Mouse (Mus musculus): ENCODE measurements around the gene Cxcl2. TPM values are rescaled to one million over a fixed set of nuclear protein-coding genes. Genes with fewer than 3 reads are reported as not detected.

The Cxcl2 gene
- polyA plus RNA-seq (2012; rRNA removed), result 0.31 and 0.65 TPM in 2 replicates
- not detected in 2 replicates for polyA plus RNA-seq (2014; fragmentation: Nextera tagmentation; extraction: Ambion mirVana)

GRCm38 (mm10) chr5:90903339-90904020 is at the start of gene Cxcl2:
Cxcl2 (plus strand) TSS chr5:90903871.
- Histone ChIP-seq H3K4me3 (replicated peaks; ENCODE audit: low read length) (peak within 1 kb of the TSS; percentile 29), H3K9ac (ENCODE audit: low read depth, low read length, severe bottlenecking) (no peak within 1 kb of the TSS), H3K36me3 (ENCODE audit: control insufficient read depth, insufficient read depth, low read length) (no peaks in the 10 kb centered on the region), H3K4me2 (replicated peaks; ENCODE audit: low read depth, low read length, severe bottlenecking) (peak within 1 kb of the TSS; percentile 61), H3K4me1 (ENCODE audit: control insufficient read depth, insufficient read depth, low read length) (peaks cover 18% of the 10 kb centered on the region), H3K27ac (replicated peaks; ENCODE audit: low read depth, low read length) (no peak within 1 kb of the TSS), H3K9me3 (ENCODE audit: control insufficient read depth, low read length) (no peaks in the 10 kb centered on the region), H3K27me3 (ENCODE audit: control insufficient read depth, insufficient read depth, low read length) (peaks cover 20% of the 10 kb centered on the region; the same call in 1 of the 2 replicates)
- no peak for DNase-seq (ENCODE audit: low spot score)
- 12% methylated on average over 21 of the region's 22 CpGs for WGBS
- no peak for TF ChIP-seq POLR2A (IDR thresholded peaks at IDR 0.05; ENCODE audit: borderline replicate concordance, extremely low read depth, insufficient read depth, insufficient read length)
- ATAC-seq (ENCODE audit: low FRiP score, low read depth), result no peak

GRCm38 (mm10) chr5:90855308-90856230 is 48.1 kb upstream of the Cxcl2 start:
- Histone ChIP-seq H3K4me2 (replicated peaks; ENCODE audit: low read depth, low read length, severe bottlenecking) (no peak overlapping the region), H3K9ac (ENCODE audit: low read depth, low read length, severe bottlenecking) (no peak overlapping the region), H3K4me1 (ENCODE audit: control insufficient read depth, insufficient read depth, low read length) (no peaks in the 10 kb centered on the region), H3K27ac (replicated peaks; ENCODE audit: low read depth, low read length) (no peak overlapping the region), H3K36me3 (ENCODE audit: control insufficient read depth, insufficient read depth, low read length) (no peaks in the 10 kb centered on the region), H3K9me3 (ENCODE audit: control insufficient read depth, low read length) (no peaks in the 10 kb centered on the region), H3K4me3 (replicated peaks; ENCODE audit: low read length) (no peak overlapping the region), H3K27me3 (ENCODE audit: control insufficient read depth, insufficient read depth, low read length) (no peaks in the 10 kb centered on the region)
- TF ChIP-seq POLR2A (IDR thresholded peaks at IDR 0.05; ENCODE audit: borderline replicate concordance, extremely low read depth, insufficient read depth, insufficient read length), result no peak
- peak; percentile 60 for DNase-seq (ENCODE audit: low spot score)
- ATAC-seq (ENCODE audit: low FRiP score, low read depth), result 0 out of 2 replicates have a peak, but pooled peaks have one; percentile 41
- WGBS, result 55% methylated on average over 7 of the region's 7 CpGs

GRCm38 (mm10) chr5:90857463-90857862 is 46.2 kb upstream of the Cxcl2 start:
- Histone ChIP-seq H3K27me3 (ENCODE audit: control insufficient read depth, insufficient read depth, low read length) (no peaks in the 10 kb centered on the region), H3K36me3 (ENCODE audit: control insufficient read depth, insufficient read depth, low read length) (no peaks in the 10 kb centered on the region), H3K9me3 (ENCODE audit: control insufficient read depth, low read length) (no peaks in the 10 kb centered on the region), H3K4me2 (replicated peaks; ENCODE audit: low read depth, low read length, severe bottlenecking) (no peak overlapping the region), H3K4me1 (ENCODE audit: control insufficient read depth, insufficient read depth, low read length) (no peaks in the 10 kb centered on the region), H3K27ac (replicated peaks; ENCODE audit: low read depth, low read length) (no peak overlapping the region), H3K9ac (ENCODE audit: low read depth, low read length, severe bottlenecking) (no peak overlapping the region), H3K4me3 (replicated peaks; ENCODE audit: low read length) (no peak overlapping the region)
- DNase-seq (ENCODE audit: low spot score), result no peak
- TF ChIP-seq POLR2A (IDR thresholded peaks at IDR 0.05; ENCODE audit: borderline replicate concordance, extremely low read depth, insufficient read depth, insufficient read length), result no peak
- 71% methylated on average over 5 of the region's 5 CpGs for WGBS
- ATAC-seq (ENCODE audit: low FRiP score, low read depth), result no peak

DNA sequence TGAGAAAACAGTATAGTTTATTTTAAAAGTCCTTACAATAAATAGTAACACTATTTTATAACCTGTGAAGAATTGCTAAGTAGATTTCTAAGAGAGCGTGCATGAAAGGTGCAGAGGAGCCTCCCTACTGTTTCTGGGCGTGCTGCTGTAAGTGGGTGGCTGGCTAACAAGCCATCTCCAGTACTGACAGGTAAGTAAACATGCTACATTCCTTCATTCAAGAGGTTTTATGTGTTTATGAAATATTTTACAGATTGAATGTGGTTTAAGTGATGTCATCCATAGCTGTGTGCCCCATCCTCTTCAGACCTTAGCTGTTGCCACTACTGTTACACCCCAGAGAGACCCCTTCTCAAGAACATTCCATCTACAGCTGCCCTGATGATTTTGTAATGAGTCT is 45.2 kb upstream of the Cxcl2 start:
- H3K27me3 ChIP-seq (ENCODE audit: control insufficient read depth, insufficient read depth, low read length), result no peaks in the 10 kb centered on the region
- WGBS, result 84% methylated on average over 2 of the region's 2 CpGs
- ATAC-seq (ENCODE audit: low FRiP score, low read depth), result no peak
- no peaks in the 10 kb centered on the region for H3K9me3 ChIP-seq (ENCODE audit: control insufficient read depth, low read length)
- no peak overlapping the region for H3K4me3 ChIP-seq (replicated peaks; ENCODE audit: low read length)
- no peak for TF ChIP-seq POLR2A (IDR thresholded peaks at IDR 0.05; ENCODE audit: borderline replicate concordance, extremely low read depth, insufficient read depth, insufficient read length)
- no peak overlapping the region for H3K9ac ChIP-seq (ENCODE audit: low read depth, low read length, severe bottlenecking)
- no peaks in the 10 kb centered on the region for H3K4me1 ChIP-seq (ENCODE audit: control insufficient read depth, insufficient read depth, low read length)
- DNase-seq (ENCODE audit: low spot score), result no peak
- H3K27ac ChIP-seq (replicated peaks; ENCODE audit: low read depth, low read length), result no peak overlapping the region
- no peaks in the 10 kb centered on the region for H3K36me3 ChIP-seq (ENCODE audit: control insufficient read depth, insufficient read depth, low read length)
- H3K4me2 ChIP-seq (replicated peaks; ENCODE audit: low read depth, low read length, severe bottlenecking), result no peak overlapping the region

DNA sequence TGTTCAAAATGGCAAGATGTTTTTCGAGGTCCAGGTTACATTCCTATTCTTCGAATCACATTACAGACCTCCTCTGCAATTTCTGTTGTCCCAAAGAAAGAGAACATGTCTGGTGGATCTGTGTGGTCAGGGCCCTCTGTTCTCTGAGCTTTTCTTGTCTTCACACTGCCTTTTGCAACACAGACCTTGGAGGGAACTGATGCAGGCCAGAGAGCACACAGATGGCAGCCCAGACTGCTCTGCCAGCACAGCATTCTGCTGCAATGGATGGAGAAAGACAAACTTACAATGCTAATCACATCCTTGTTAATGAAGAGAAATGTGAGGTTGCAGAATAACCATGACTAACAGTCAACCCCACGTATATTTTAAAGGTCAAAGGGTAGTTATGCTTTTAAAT is 44.6 kb upstream of the Cxcl2 start:
- Histone ChIP-seq H3K9me3 (ENCODE audit: control insufficient read depth, low read length) (no peaks in the 10 kb centered on the region), H3K4me3 (replicated peaks; ENCODE audit: low read length) (no peak overlapping the region), H3K9ac (ENCODE audit: low read depth, low read length, severe bottlenecking) (no peak overlapping the region), H3K36me3 (ENCODE audit: control insufficient read depth, insufficient read depth, low read length) (no peaks in the 10 kb centered on the region), H3K4me2 (replicated peaks; ENCODE audit: low read depth, low read length, severe bottlenecking) (no peak overlapping the region), H3K27me3 (ENCODE audit: control insufficient read depth, insufficient read depth, low read length) (no peaks in the 10 kb centered on the region), H3K27ac (replicated peaks; ENCODE audit: low read depth, low read length) (no peak overlapping the region), H3K4me1 (ENCODE audit: control insufficient read depth, insufficient read depth, low read length) (no peaks in the 10 kb centered on the region)
- WGBS, result 72% methylated on average over 3 of the region's 3 CpGs
- no peak for TF ChIP-seq POLR2A (IDR thresholded peaks at IDR 0.05; ENCODE audit: borderline replicate concordance, extremely low read depth, insufficient read depth, insufficient read length)
- DNase-seq (ENCODE audit: low spot score) (no peak), ATAC-seq (ENCODE audit: low FRiP score, low read depth) (no peak)
